Mouse (Mus musculus) heart, postnatal 0 days (tissue): ENCODE results near the gene Cacng8. TPM values are rescaled to one million over a fixed set of nuclear protein-coding genes. Genes with fewer than 3 reads are reported as not detected.

ENCODE experiments used
- ATAC-seq: fragments of 200-750 bp; cut with Nextera tagmentation; 2 replicates; pipeline ENCODE4 v1.8.0; 2017; ENCODE audit warnings: low read depth, moderate number of reproducible peaks, moderate library complexity; ENCODE audit not compliant: insufficient read depth
- DNase-seq: peaks from one replicate; pipeline ENCODE4 v3.0.0-alpha.2; 2016; ENCODE audit warnings: low spot score
- H3K27ac ChIP-seq: fragments of 300-500 bp; sonication (generic); 2 replicates; pipeline ENCODE4 v1.5.1; 2014; ENCODE audit warnings: low read depth, mild to moderate bottlenecking
- H3K27me3 ChIP-seq: fragments of 300-500 bp; sonication (generic); 2 replicates; pipeline ENCODE4 v1.6.1; 2014; ENCODE audit warnings: low read length, mixed read lengths; ENCODE audit not compliant: control insufficient read depth, insufficient read depth
- H3K36me3 ChIP-seq: fragments of 300-500 bp; sonication (generic); replicated peaks from 2 replicates; pipeline ENCODE4 v1.6.1; 2014; ENCODE audit warnings: low read length, mixed read lengths; ENCODE audit not compliant: control insufficient read depth, insufficient read depth
- H3K4me1 ChIP-seq: fragments of 300-500 bp; sonication (generic); 2 replicates; pipeline ENCODE4 v1.6.1; 2014; ENCODE audit warnings: antibody characterized with exemption; ENCODE audit not compliant: control insufficient read depth, insufficient read depth
- H3K4me2 ChIP-seq: fragments of 300-500 bp; sonication (generic); 2 replicates; pipeline ENCODE4 v1.6.1; 2014; ENCODE audit warnings: low read depth, mild to moderate bottlenecking, low read length, moderate library complexity
- H3K4me3 ChIP-seq: fragments of 300-500 bp; sonication (generic); 2 replicates; pipeline ENCODE4 v1.5.1; 2014; ENCODE audit warnings: low read depth, low read length
- H3K9ac ChIP-seq: fragments of 300-500 bp; sonication (generic); replicated peaks from 2 replicates; pipeline ENCODE4 v1.6.1; 2014; ENCODE audit warnings: low read depth, low read length, mixed read lengths
- H3K9me3 ChIP-seq: fragments of 300-500 bp; sonication (generic); replicated peaks from 2 replicates; pipeline ENCODE4 v1.6.1; 2016; ENCODE audit warnings: low read length; ENCODE audit not compliant: control insufficient read depth
- CTCF ChIP-seq: IDR thresholded peaks from 2 replicates; pipeline ENCODE4 v1.5.1; 2016; ENCODE audit warnings: antibody characterized with exemption, control low read depth, low read depth
- EP300 ChIP-seq: IDR thresholded peaks from 2 replicates; pipeline ENCODE4 v1.6.1; 2016; ENCODE audit warnings: antibody characterized with exemption, low read depth
- WGBS: fragments of 180-500 bp; shearing (Covaris S2); extraction: QIAGEN DNeasy Blood & Tissue Kit; methylation state at CpG from one replicate; pipeline ENCODE4 v1.1.7; 2014; 5-methylcytosine and 5-hydroxymethylcytosine counted together
- polyA plus RNA-seq: library from polyadenylated mRNA; unstranded; fragments of >200 nt; fragmentation: Nextera tagmentation; extraction: Ambion mirVana; gene quantifications from 2 replicates; pipeline ENCODE4 v1.2.1, GENCODE M21; 2015
- total RNA-seq: library from RNA; depleted of rRNA; stranded (reverse); fragments of >200 nt; gene quantifications from 2 replicates; pipeline ENCODE4 v1.2.3, GENCODE M21; 2014; ENCODE audit warnings: low replicate concordance

Cacng8 gene
- total and polyA plus RNA-seq, 2 experiments from 2014 or later: not detected

DNA sequence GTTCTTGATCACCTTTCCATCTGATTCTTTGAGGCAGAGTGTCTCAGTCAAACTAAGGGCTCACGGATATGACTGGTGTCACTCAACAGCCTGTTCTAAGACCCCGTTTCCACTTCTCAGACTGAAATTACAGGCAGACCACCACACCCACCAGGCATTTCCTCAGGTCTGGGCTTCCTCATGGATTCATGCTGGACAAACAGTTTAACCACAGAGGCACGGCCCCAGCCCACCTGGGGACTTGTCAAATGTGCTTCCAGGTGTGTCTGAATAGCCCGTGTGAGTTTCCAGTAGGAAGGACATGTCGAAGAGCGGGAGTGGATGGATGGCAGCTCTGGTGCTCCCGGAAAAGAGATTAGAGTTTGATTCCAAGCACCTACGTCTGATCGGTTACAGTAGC, 40.7 kb upstream of the Cacng8 start:
- ATAC-seq (no peak), DNase-seq (no peak)
- Histone ChIP-seq H3K4me2 (no peak overlapping the region), H3K36me3 (no peaks in the 10 kb centered on the region), H3K4me1 (no peaks in the 10 kb centered on the region), H3K27ac (no peak overlapping the region), H3K4me3 (no peak overlapping the region), H3K9me3 (no peaks in the 10 kb centered on the region), H3K9ac (no peak overlapping the region), H3K27me3 (no peaks in the 10 kb centered on the region)
- WGBS: 78% methylated on average over 9 of the region's 9 CpGs
- no peak for TF ChIP-seq EP300
- no peak for TF ChIP-seq CTCF

DNA sequence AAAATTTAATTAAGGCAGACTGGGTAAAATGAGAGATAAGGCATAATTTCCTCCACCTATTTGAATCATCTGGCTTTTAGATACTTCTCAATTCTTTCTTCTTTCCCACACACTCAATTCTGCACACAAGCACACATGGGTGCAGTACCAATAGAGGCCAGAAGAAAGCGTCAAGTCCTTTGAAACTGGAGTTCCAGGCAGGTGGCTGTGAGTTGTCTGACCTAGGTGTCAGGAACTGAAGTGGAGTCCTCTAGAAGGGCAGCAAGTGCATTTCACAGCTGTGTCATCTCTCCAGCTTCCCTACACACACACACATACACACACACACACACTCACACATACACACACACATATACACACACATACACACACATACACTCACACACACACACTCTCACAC, 38.9 kb upstream of the Cacng8 start:
- Histone ChIP-seq H3K4me1 (no peaks in the 10 kb centered on the region), H3K4me3 (no peak overlapping the region), H3K9ac (no peak overlapping the region), H3K27me3 (no peaks in the 10 kb centered on the region), H3K36me3 (no peaks in the 10 kb centered on the region), H3K9me3 (no peaks in the 10 kb centered on the region), H3K4me2 (no peak overlapping the region), H3K27ac (no peak overlapping the region)
- 86% methylated on average over 1 of the region's 1 CpGs for WGBS
- DNase-seq (no peak), ATAC-seq (no peak)
- TF ChIP-seq CTCF (no peak), EP300 (no peak)

DNA sequence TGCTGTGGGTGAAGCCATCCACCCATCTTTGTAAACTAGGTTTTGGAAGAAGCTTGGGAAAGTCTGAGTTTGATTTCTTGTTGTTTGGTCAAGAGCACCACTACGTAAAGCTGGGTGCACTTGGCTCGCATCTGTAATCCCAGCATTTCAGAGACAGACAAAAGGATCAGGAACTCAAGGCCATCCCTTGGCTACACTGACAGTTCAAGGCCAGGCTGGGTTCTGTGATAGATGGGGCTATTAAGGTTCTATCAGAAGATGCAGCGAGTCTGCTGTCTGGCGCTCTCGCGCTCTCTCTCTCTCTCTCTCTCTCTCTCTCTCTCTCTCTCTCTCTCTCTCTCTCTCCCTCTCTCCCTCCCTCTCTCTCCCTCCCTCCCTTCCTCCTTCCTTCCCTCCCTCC, 35.6 kb upstream of the Cacng8 start:
- TF ChIP-seq CTCF (no peak), EP300 (no peak)
- H3K27me3 ChIP-seq: no peaks in the 10 kb centered on the region
- 72% methylated on average over 6 of the region's 6 CpGs for WGBS
- ATAC-seq (no peak), DNase-seq (no peak)
- no peak overlapping the region for H3K27ac ChIP-seq
- no peak overlapping the region for H3K9ac ChIP-seq
- no peak overlapping the region for H3K4me3 ChIP-seq
- no peaks in the 10 kb centered on the region for H3K9me3 ChIP-seq
- no peaks in the 10 kb centered on the region for H3K4me1 ChIP-seq
- no peaks in the 10 kb centered on the region for H3K36me3 ChIP-seq
- no peak overlapping the region for H3K4me2 ChIP-seq

DNA sequence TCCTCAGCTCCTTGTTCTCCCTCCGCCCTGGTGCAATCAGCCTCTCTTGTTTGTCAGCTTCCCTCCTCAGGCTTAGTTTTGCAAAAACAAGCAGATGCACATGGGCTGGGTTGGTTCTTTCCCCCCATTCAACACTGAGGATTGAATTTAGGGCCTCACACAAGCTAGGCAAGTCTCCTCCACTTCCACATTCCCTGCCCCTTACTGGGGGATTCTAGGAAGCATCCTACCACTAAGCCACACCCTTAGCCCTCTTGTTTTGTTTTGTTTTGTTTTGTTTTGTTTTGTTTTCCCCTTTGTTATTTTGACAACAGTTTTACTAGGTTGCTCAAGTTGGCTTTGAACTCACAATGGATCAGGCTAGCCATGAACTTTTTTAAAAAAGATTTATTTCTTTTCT, 29.8 kb upstream of the Cacng8 start:
- no peak overlapping the region for H3K9ac ChIP-seq

DNA sequence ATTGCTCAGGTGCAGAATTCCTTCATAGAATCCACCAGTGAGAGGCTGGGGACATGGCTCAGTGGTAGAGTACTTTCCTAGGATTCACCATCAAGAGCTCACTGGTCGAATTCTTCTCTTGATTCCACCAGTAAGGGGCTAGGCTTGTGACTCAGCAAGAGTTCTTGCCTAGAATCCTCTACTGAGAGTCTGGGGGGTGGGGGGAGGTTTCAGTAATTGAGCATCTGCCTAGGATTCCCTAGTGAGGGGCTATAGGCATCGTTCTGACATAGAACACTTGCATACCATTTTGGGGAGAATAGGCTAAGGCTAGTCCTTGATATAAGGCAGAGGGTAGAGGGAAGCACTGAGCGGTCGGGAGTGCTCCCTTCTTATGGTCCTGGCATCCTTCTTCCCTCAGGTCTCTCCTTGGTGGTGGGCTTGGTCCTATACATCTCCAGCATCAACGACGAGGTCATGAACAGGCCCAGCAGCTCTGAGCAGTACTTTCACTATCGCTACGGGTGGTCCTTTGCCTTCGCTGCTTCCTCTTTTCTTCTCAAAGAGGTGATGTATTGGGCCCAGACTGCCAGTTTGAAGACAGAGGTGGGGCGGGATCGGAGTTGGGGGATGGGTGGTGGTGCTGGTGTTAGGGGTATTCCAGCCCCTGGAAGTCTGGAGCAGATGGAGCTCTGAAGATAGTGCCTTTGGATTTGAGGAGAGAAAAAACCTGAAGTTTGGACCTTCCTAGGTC, 24.8 kb upstream of the Cacng8 start:
- 34% methylated on average over 11 of the region's 11 CpGs for WGBS
- ATAC-seq: no peak

More for the DNA sequence above, 29.8 kb upstream of the Cacng8 start:
- TF ChIP-seq EP300 (no peak), CTCF (no peak)
- H3K27me3 ChIP-seq: peaks cover 10% of the 10 kb centered on the region
- H3K36me3 ChIP-seq: no peaks in the 10 kb centered on the region
- no peak for DNase-seq
- H3K27ac ChIP-seq: no peak overlapping the region
- H3K9me3 ChIP-seq: no peaks in the 10 kb centered on the region
- no peak for ATAC-seq
- 96% methylated on average over 1 of the region's 1 CpGs for WGBS
- no peaks in the 10 kb centered on the region for H3K4me1 ChIP-seq
- no peak overlapping the region for H3K4me3 ChIP-seq
- H3K4me2 ChIP-seq: no peak overlapping the region

More for the DNA sequence above, 24.8 kb upstream of the Cacng8 start:
- Histone ChIP-seq H3K9me3 (no peaks in the 10 kb centered on the region), H3K36me3 (no peaks in the 10 kb centered on the region), H3K4me1 (0 out of 2 replicates have a peak, but pooled peaks cover 3% of the 10 kb centered on the region), H3K9ac (no peak overlapping the region), H3K4me2 (no peak overlapping the region), H3K27ac (no peak overlapping the region), H3K27me3 (peaks cover 31% of the 10 kb centered on the region), H3K4me3 (no peak overlapping the region)
- TF ChIP-seq CTCF: no peak
- no peak for TF ChIP-seq EP300
- DNase-seq: no peak
